Mouse (Mus musculus) limb, embryonic 10.5 days (tissue): ENCODE data around the gene Prmt3. TPM values are rescaled to one million over a fixed set of nuclear protein-coding genes. Genes with fewer than 3 reads are reported as not detected.

Experiments
- DNase-seq: peaks from one replicate; pipeline ENCODE4 v3.0.0-alpha.2; 2017; ENCODE audit warnings: low spot score
- H3K27ac ChIP-seq: fragments of 300-500 bp; sonication (generic); 2 replicates; pipeline ENCODE4 v1.5.1; 2016; ENCODE audit warnings: mild to moderate bottlenecking
- H3K27me3 ChIP-seq: fragments of 300-500 bp; sonication (generic); 2 replicates; pipeline ENCODE4 v1.6.1; 2016; ENCODE audit warnings: low read depth, mild to moderate bottlenecking; ENCODE audit not compliant: poor library complexity, severe bottlenecking
- H3K36me3 ChIP-seq: fragments of 300-500 bp; sonication (generic); 2 replicates; pipeline ENCODE4 v1.6.1; 2016; ENCODE audit warnings: mild to moderate bottlenecking, moderate library complexity
- H3K4me1 ChIP-seq: fragments of 300-500 bp; sonication (generic); 2 replicates; pipeline ENCODE4 v1.6.1; 2016
- H3K4me3 ChIP-seq: fragments of 300-500 bp; sonication (generic); 2 replicates; pipeline ENCODE4 v1.5.1; 2016; ENCODE audit warnings: mild to moderate bottlenecking, moderate library complexity
- H3K9me3 ChIP-seq: fragments of 300-500 bp; sonication (generic); replicated peaks from 2 replicates; pipeline ENCODE4 v1.6.1; 2016; ENCODE audit warnings: mild to moderate bottlenecking
- WGBS: fragments of 180-500 bp; shearing (Covaris S2); methylation state at CpG from one replicate; pipeline ENCODE4 v1.1.7; 2016; 5-methylcytosine and 5-hydroxymethylcytosine counted together
- polyA plus RNA-seq: library from polyadenylated mRNA; unstranded; fragments of >200 nt; fragmentation: Nextera tagmentation; extraction: Ambion mirVana; gene quantifications from 2 replicates; pipeline ENCODE4 v1.2.1, GENCODE M21; 2016

Gene Prmt3
- polyA plus RNA-seq, 1 experiment from 2014 or later = 61.2 TPM

GRCm38 (mm10) chr7:49768509-49768908, 9.6 kb upstream of the Prmt3 start:
- Histone ChIP-seq H3K4me1 (no peaks in the 10 kb centered on the region), H3K27me3 (no peaks in the 10 kb centered on the region)
- no peak for DNase-seq

DNA sequence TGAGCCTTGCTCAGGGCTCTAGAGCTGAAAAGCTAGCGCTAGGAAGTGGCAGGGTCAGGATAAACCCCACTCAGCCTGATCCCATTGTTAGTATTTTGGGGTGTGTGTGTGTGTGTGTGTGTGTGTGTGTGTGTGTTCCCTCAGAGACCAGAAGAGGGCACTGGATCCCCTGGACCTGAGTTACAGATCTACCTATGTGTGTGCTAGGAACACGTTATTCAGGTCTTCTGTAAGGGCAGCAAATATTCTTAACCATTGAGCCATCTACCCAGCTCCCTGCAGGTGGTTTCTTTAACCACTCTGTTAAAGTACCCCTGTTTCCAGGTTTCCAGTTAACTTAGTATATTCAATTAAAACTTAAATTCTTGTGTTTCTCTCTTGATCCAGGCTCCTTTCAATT, 3.8 kb upstream of the Prmt3 start:
- WGBS = 83% methylated on average over 2 of the region's 2 CpGs
- no peaks in the 10 kb centered on the region for H3K27me3 ChIP-seq
- peaks cover 9% of the 10 kb centered on the region for H3K4me1 ChIP-seq
- H3K27ac ChIP-seq = no peak overlapping the region
- no peaks in the 10 kb centered on the region for H3K9me3 ChIP-seq
- DNase-seq = no peak
- no peak overlapping the region for H3K4me3 ChIP-seq
- no peaks in the 10 kb centered on the region for H3K36me3 ChIP-seq

More at GRCm38 (mm10) chr7:49768509-49768908, 9.6 kb upstream of the Prmt3 start:
- Histone ChIP-seq H3K4me3 (no peak overlapping the region), H3K27ac (no peak overlapping the region), H3K36me3 (no peaks in the 10 kb centered on the region), H3K9me3 (no peaks in the 10 kb centered on the region)
- 73% methylated on average over 9 of the region's 9 CpGs for WGBS

DNA sequence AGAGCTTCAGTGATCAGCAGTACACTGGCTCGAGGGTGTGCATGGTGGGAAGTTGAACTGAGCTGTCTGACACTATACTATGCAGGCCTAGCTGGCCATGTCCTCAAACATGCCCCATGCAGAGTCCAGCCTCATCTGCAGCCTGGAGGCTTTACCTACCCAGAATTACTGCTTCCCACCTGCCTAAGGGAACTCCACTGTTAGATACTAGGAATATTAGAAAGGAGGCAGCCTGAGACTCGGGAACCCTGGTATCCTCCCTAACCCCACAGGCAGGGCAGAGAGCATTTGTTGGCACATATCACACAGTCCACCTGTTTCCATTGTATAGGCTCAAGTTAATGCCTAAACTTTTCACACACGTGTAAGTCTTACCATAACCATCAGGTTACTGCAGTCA, 561 bp upstream of the Prmt3 start:
- peaks cover 17% of the 10 kb centered on the region for H3K4me1 ChIP-seq
- H3K36me3 ChIP-seq = peaks cover 18% of the 10 kb centered on the region
- no peaks in the 10 kb centered on the region for H3K27me3 ChIP-seq
- WGBS = 54% methylated on average over 3 of the region's 3 CpGs
- no peaks in the 10 kb centered on the region for H3K9me3 ChIP-seq
- 0 out of 2 replicates have a peak overlapping the region, but pooled peaks have one; percentile 76 for H3K4me3 ChIP-seq
- no peak for DNase-seq
- H3K27ac ChIP-seq = no peak overlapping the region

- DNase-seq = no peak
- 72% methylated on average over 12 of the region's 12 CpGs for WGBS
- H3K27ac ChIP-seq = peak overlapping the region; percentile 93
Measured at GRCm38 (mm10) chr7:49778904-49779615, 914 bp downstream of the Prmt3 start.

DNA sequence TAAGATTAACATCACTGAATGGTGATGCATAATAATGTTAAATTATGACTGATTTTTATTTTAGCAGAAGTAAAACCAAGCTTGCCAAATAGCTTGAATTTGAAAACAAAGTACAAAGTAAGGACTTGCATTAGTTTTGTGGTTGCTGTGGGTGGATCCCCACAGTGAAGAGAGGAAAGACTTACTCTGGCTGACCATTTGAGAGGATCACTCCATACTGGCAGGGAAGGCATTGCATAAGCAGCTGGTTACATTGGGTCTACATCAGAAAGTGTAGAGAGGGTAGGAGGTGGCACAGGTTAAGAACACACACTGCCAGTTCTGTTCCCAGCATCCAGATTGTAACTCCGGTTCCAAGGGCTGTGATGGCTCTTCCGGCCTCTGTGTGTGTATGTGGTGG, 4.9 kb downstream of the Prmt3 start:
- Histone ChIP-seq H3K4me3 (no peak overlapping the region), H3K27me3 (no peaks in the 10 kb centered on the region), H3K36me3 (peaks cover 65% of the 10 kb centered on the region), H3K9me3 (no peaks in the 10 kb centered on the region), H3K4me1 (peaks cover 17% of the 10 kb centered on the region), H3K27ac (no peak overlapping the region)
- 97% methylated on average over 2 of the region's 2 CpGs for WGBS
- no peak for DNase-seq

More at GRCm38 (mm10) chr7:49778904-49779615, 914 bp downstream of the Prmt3 start:
- H3K9me3 ChIP-seq = no peaks in the 10 kb centered on the region
- H3K36me3 ChIP-seq = peaks cover 29% of the 10 kb centered on the region
- H3K27me3 ChIP-seq = no peaks in the 10 kb centered on the region
- peaks cover 17% of the 10 kb centered on the region for H3K4me1 ChIP-seq
- H3K4me3 ChIP-seq = peak overlapping the region; percentile 76

- no peak for DNase-seq
- Histone ChIP-seq H3K9me3 (no peaks in the 10 kb centered on the region), H3K4me3 (no peak overlapping the region), H3K27ac (no peak overlapping the region), H3K27me3 (no peaks in the 10 kb centered on the region), H3K36me3 (peaks cover 79% of the 10 kb centered on the region), H3K4me1 (peaks cover 1% of the 10 kb centered on the region; the same call in 1 of the 2 replicates)
- WGBS = 94% methylated on average over 7 of the region's 7 CpGs
Measured at GRCm38 (mm10) chr7:49785141-49785540, 7.0 kb downstream of the Prmt3 start.

GRCm38 (mm10) chr7:49786618-49787382, 8.7 kb downstream of the Prmt3 start:
- Histone ChIP-seq H3K9me3 (no peaks in the 10 kb centered on the region), H3K36me3 (peaks cover 85% of the 10 kb centered on the region), H3K27ac (no peak overlapping the region), H3K4me3 (no peak overlapping the region), H3K27me3 (no peaks in the 10 kb centered on the region), H3K4me1 (no peaks in the 10 kb centered on the region)
- DNase-seq = peak; percentile 81
- 58% methylated on average over 12 of the region's 12 CpGs for WGBS

DNA sequence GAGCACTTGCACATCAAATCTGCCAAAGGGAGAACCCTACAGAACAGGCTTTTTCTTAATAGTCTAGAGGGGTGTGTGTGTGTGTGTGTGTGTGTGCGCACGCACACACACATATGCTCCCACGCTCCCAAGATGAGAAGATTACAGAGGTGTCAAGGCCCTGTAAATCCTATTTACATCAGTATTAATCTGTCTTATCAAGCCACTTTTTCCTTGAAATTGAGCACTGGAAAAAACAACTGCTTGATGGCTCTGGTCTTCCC, 9.2 kb downstream of the Prmt3 start:
- Histone ChIP-seq H3K27ac (no peak overlapping the region), H3K36me3 (peaks cover 82% of the 10 kb centered on the region), H3K27me3 (no peaks in the 10 kb centered on the region), H3K9me3 (no peaks in the 10 kb centered on the region), H3K4me3 (no peak overlapping the region), H3K4me1 (no peaks in the 10 kb centered on the region)
- WGBS = 95% methylated on average over 3 of the region's 3 CpGs
- DNase-seq = no peak

- WGBS = 88% methylated on average over 2 of the region's 2 CpGs
- Histone ChIP-seq H3K9me3 (no peaks in the 10 kb centered on the region), H3K27me3 (no peaks in the 10 kb centered on the region), H3K36me3 (peaks cover 73% of the 10 kb centered on the region), H3K4me3 (no peak overlapping the region), H3K27ac (no peak overlapping the region), H3K4me1 (no peaks in the 10 kb centered on the region)
- DNase-seq = no peak
Measured at GRCm38 (mm10) chr7:49794304-49794703, 16.2 kb downstream of the Prmt3 start.

DNA sequence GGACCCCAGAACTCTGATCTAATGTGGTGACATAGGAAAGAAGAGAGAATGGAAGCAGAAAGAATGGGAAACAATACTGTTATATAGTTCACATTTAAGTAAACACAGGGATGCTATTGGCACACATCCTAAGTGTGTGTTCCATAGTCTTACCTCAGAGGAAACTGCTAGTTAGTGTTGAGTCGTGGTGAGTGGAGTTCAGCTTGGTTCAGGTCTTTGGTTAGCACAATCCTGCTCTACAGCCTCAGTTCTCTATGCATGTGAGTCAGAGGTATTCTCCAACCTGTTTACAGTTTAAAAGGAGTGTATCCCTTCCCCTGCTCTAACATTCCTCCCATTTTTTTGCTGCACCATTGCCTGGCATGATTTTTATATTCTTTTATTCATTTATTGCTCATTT, 19.0 kb downstream of the Prmt3 start:
- H3K36me3 ChIP-seq = peaks cover 75% of the 10 kb centered on the region
- no peak overlapping the region for H3K27ac ChIP-seq
- H3K27me3 ChIP-seq = no peaks in the 10 kb centered on the region
- H3K4me3 ChIP-seq = no peak overlapping the region
- no peaks in the 10 kb centered on the region for H3K9me3 ChIP-seq
- H3K4me1 ChIP-seq = no peaks in the 10 kb centered on the region
- DNase-seq = no peak
- WGBS = 76% methylated on average over 1 of the region's 1 CpGs

DNA sequence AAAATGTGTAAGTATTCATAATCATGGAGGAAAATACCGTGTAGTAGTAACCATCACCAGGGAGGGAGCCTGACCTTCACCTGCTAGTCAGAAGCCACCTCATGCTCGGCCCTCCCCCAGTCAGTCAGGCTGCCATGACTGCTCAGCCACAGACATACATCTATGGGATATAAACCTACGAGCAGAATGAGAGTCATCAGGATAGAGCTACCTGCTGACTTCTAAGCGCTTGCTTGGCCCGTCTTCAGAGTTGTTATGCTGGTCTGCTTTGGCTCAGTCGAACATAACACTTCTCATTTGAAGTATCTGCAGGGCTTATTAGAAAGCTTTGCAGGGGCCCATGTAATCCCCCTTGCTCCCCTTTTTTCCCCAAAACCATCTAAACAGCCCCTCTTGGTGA, 25.4 kb downstream of the Prmt3 start:
- no peaks in the 10 kb centered on the region for H3K27me3 ChIP-seq
- no peak overlapping the region for H3K27ac ChIP-seq
- DNase-seq = no peak
- no peaks in the 10 kb centered on the region for H3K9me3 ChIP-seq
- no peak overlapping the region for H3K4me3 ChIP-seq
- peaks cover 58% of the 10 kb centered on the region for H3K36me3 ChIP-seq
- no peaks in the 10 kb centered on the region for H3K4me1 ChIP-seq
- WGBS = 92% methylated on average over 6 of the region's 6 CpGs

- peaks cover 60% of the 10 kb centered on the region for H3K36me3 ChIP-seq
- no peaks in the 10 kb centered on the region for H3K9me3 ChIP-seq
- no peak for DNase-seq
- H3K27ac ChIP-seq = no peak overlapping the region
- no peaks in the 10 kb centered on the region for H3K27me3 ChIP-seq
- WGBS = 74% methylated on average over 5 of the region's 5 CpGs
- no peak overlapping the region for H3K4me3 ChIP-seq
- no peaks in the 10 kb centered on the region for H3K4me1 ChIP-seq
Measured at GRCm38 (mm10) chr7:49804638-49805165, 26.6 kb downstream of the Prmt3 start.

DNA sequence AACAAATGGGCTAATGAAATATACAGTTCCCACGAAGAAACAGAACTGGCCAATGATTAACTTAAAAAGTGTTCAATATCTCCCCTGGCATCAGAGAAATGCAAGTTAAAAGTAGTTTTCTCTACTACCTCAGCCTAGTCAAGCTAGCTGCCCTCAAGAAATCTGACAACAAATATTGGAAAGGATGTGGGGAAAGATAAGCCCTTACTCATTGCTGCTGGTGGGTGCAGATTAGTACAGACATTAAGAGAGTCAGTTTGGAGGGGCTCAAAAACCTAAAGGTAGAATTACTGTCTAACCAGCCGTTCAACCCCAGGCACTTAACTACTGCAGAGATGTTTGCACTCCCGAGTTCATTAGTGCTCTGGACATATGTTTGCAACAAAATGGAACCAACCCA, 27.5 kb downstream of the Prmt3 start:
- no peak overlapping the region for H3K27ac ChIP-seq
- H3K36me3 ChIP-seq = peaks cover 55% of the 10 kb centered on the region
- H3K27me3 ChIP-seq = no peaks in the 10 kb centered on the region
- WGBS = 72% methylated on average over 3 of the region's 3 CpGs
- H3K4me1 ChIP-seq = no peaks in the 10 kb centered on the region
- H3K9me3 ChIP-seq = no peaks in the 10 kb centered on the region
- no peak overlapping the region for H3K4me3 ChIP-seq
- no peak for DNase-seq
